Mouse (Mus musculus) stomach, postnatal 0 days (tissue): ENCODE results near the gene Pars2. TPM values are rescaled to one million over a fixed set of nuclear protein-coding genes. Genes with fewer than 3 reads are reported as not detected.

Experiments
- ATAC-seq: fragments of 200-750 bp; cut with Nextera tagmentation; 2 replicates; pipeline ENCODE4 v1.8.0; 2017; ENCODE audit not compliant: low FRiP score, low TSS enrichment
- DNase-seq: peaks from one replicate; pipeline ENCODE4 v3.0.0-alpha.2; 2016; ENCODE audit warnings: low spot score
- H3K27ac ChIP-seq: fragments of 300-500 bp; sonication (generic); replicated peaks from 2 replicates; pipeline ENCODE4 v1.5.1; 2014; ENCODE audit warnings: mild to moderate bottlenecking, control low read depth
- H3K27me3 ChIP-seq: fragments of 300-500 bp; sonication (generic); 2 replicates; pipeline ENCODE4 v1.6.1; 2014; ENCODE audit warnings: low read length; ENCODE audit not compliant: control insufficient read depth, insufficient read depth
- H3K36me3 ChIP-seq: fragments of 300-500 bp; sonication (generic); 2 replicates; pipeline ENCODE4 v1.6.1; 2014; ENCODE audit warnings: low read length, mixed read lengths; ENCODE audit not compliant: control insufficient read depth, insufficient read depth
- H3K4me1 ChIP-seq: fragments of 300-500 bp; sonication (generic); replicated peaks from 2 replicates; pipeline ENCODE4 v1.6.1; 2014; ENCODE audit warnings: antibody characterized with exemption; ENCODE audit not compliant: control insufficient read depth, insufficient read depth
- H3K4me2 ChIP-seq: fragments of 300-500 bp; sonication (generic); replicated peaks from 2 replicates; pipeline ENCODE4 v1.6.1; 2014; ENCODE audit warnings: low read depth, mild to moderate bottlenecking, control low read depth, moderate library complexity
- H3K4me3 ChIP-seq: fragments of 300-500 bp; sonication (generic); 2 replicates; pipeline ENCODE4 v1.5.1; 2014; ENCODE audit warnings: low read depth, low read length, control low read depth
- H3K9ac ChIP-seq: fragments of 300-500 bp; sonication (generic); 2 replicates; pipeline ENCODE4 v1.6.1; 2014; ENCODE audit warnings: mild to moderate bottlenecking, low read length, control low read depth, mixed read lengths
- H3K9me3 ChIP-seq: fragments of 300-500 bp; sonication (generic); 2 replicates; pipeline ENCODE4 v1.6.1; 2016; ENCODE audit warnings: low read length; ENCODE audit not compliant: control insufficient read depth
- CTCF ChIP-seq: IDR thresholded peaks from 2 replicates; pipeline ENCODE4 v1.5.1; 2016; ENCODE audit warnings: antibody characterized with exemption, low read depth, mild to moderate bottlenecking, moderate library complexity
- EP300 ChIP-seq: optimal IDR thresholded peaks from 2 replicates; pipeline ENCODE3; 2016; ENCODE audit warnings: antibody characterized with exemption
- WGBS: fragments of 180-500 bp; shearing (Covaris S2); extraction: QIAGEN DNeasy Blood & Tissue Kit; methylation state at CpG from one replicate; pipeline ENCODE4 v1.1.7; 2014; 5-methylcytosine and 5-hydroxymethylcytosine counted together
- polyA plus RNA-seq: library from polyadenylated mRNA; unstranded; fragments of >200 nt; fragmentation: Nextera tagmentation; extraction: Ambion mirVana; gene quantifications from 2 replicates; pipeline ENCODE4 v1.2.1, GENCODE M21; 2015

The Pars2 gene
- polyA plus RNA-seq, 1 experiment from 2014 or later = 5.9 TPM

DNA sequence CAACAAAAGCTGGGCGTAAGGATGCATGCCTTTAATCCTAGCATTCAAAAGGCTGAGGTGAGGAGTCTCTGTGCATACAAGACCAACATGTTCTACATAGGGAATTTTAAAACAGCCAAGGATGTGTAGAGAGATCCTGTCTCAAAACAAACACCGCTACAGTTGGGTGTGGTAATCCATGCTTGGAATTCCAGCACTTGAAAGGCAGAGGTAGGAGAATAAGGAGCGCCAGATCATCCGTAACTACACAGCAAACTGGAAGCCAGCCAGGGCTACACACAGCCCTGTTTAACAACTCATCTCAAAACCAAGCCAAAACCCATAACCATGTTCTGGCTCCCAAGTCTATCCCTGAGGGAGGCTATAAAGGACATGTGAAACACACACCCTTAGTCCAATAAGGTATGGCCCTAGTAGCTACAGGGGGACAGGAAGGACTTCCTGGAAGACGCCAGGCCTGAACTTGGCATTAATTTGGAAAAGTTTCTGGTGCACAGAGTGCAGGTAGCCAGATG is 13.1 kb downstream of the Pars2 start:
- no peak for DNase-seq
- Histone ChIP-seq H3K36me3 (peaks cover 48% of the 10 kb centered on the region), H3K4me1 (no peaks in the 10 kb centered on the region), H3K4me2 (no peak overlapping the region), H3K4me3 (no peak overlapping the region), H3K27me3 (no peaks in the 10 kb centered on the region), H3K27ac (no peak overlapping the region), H3K9ac (no peak overlapping the region), H3K9me3 (no peaks in the 10 kb centered on the region)
- no peak for ATAC-seq
- TF ChIP-seq CTCF (no peak), EP300 (no peak)
- 80% methylated on average over 5 of the region's 5 CpGs for WGBS

DNA sequence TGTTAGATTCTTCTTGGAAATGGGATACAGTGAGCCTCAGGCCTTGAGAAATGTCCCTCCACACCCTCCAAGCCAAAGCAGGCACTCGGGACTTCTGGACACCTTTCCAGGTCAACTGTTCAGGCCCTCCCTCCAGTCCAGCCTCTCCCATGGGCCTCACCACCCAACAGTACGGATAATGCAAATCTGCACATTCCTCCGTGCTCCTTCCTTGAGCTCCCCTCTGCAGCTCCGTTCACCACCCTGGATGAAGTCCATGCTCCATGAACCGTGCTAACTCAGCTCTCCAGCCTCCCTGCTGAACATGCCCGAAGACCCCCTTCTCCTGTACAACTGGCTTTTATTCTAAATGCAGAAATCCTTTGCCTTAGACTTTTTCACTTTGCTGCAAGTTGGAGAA is 13.8 kb downstream of the Pars2 start:
- WGBS = 91% methylated on average over 6 of the region's 6 CpGs
- Histone ChIP-seq H3K4me1 (no peaks in the 10 kb centered on the region), H3K36me3 (peaks cover 45% of the 10 kb centered on the region), H3K27me3 (no peaks in the 10 kb centered on the region), H3K27ac (no peak overlapping the region), H3K9ac (no peak overlapping the region), H3K9me3 (no peaks in the 10 kb centered on the region), H3K4me3 (no peak overlapping the region), H3K4me2 (no peak overlapping the region)
- TF ChIP-seq EP300 (no peak), CTCF (no peak)
- DNase-seq = no peak
- no peak for ATAC-seq

DNA sequence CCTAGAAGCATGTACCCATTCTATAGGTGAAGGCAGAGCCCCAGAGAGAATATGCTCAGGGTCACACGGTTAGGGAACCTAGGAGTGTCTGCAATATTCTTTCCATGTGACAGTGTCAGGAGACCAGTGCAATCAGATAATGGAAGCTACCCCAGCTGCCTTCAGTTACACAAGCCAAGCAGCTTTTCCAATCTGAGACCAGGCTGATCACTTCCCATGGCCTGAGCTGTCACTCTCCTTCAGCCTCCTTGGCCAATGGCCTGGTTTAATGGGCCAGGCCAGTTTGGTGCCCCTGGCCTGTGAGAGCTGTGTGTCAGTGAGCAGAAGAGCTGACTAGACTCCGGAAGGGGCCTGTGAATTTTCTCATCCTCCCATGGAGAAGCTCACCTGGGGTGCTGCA is 14.4 kb downstream of the Pars2 start:
- H3K9ac ChIP-seq = no peak overlapping the region
- ATAC-seq (no peak), DNase-seq (no peak)
- TF ChIP-seq CTCF (no peak), EP300 (no peak)
- H3K4me3 ChIP-seq = no peak overlapping the region
- no peak overlapping the region for H3K4me2 ChIP-seq
- H3K9me3 ChIP-seq = no peaks in the 10 kb centered on the region
- H3K4me1 ChIP-seq = no peaks in the 10 kb centered on the region
- WGBS = 95% methylated on average over 2 of the region's 2 CpGs
- H3K27me3 ChIP-seq = no peaks in the 10 kb centered on the region
- no peak overlapping the region for H3K27ac ChIP-seq
- peaks cover 42% of the 10 kb centered on the region for H3K36me3 ChIP-seq

DNA sequence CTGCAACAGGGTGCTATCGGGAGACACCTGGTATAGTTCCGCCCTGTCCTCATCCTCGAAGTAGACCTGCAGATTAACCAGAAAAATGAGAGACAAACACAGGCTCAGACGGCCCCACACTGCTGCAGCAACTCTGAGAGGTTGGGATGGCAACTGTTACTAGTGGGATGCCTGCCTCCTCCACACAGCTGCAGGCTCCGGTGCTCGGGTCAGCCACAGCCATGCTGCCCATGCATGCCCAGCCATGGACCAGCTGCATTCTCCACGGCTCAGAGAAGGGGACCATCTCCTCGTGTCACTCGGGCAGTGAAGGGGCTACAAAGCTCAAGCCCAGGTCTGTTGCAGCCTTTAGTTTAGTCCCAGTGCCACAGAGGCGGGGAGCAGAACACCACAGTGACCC is 14.8 kb downstream of the Pars2 start:
- H3K4me2 ChIP-seq = no peak overlapping the region
- no peak overlapping the region for H3K4me3 ChIP-seq
- peaks cover 46% of the 10 kb centered on the region for H3K36me3 ChIP-seq
- H3K9ac ChIP-seq = no peak overlapping the region
- TF ChIP-seq CTCF (no peak), EP300 (no peak)
- ATAC-seq = no peak
- H3K4me1 ChIP-seq = no peaks in the 10 kb centered on the region
- H3K27me3 ChIP-seq = no peaks in the 10 kb centered on the region
- H3K27ac ChIP-seq = no peak overlapping the region
- H3K9me3 ChIP-seq = no peaks in the 10 kb centered on the region
- WGBS = 92% methylated on average over 10 of the region's 10 CpGs
- DNase-seq = no peak

DNA sequence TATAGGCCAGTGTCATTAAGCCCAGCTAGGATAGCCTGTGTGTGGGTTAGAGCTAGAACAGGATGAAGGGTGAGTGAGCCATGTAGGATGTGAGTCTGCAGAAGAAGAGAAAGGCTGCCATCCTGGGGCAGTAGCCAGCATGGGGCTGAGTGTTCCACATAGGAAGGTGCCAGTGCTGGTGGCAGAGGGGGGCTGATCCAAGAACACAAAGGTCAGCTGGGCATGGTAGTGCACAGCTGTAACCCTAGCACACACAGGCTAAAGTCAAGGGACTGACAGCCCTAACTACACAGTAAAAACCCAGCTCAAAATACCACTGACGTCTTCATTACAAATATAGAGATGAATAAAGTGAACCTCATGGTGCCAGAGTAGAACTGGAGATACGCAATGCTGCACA is 15.7 kb downstream of the Pars2 start:
- no peak overlapping the region for H3K27ac ChIP-seq
- DNase-seq (no peak), ATAC-seq (no peak)
- peaks cover 49% of the 10 kb centered on the region for H3K36me3 ChIP-seq
- no peak for TF ChIP-seq CTCF
- TF ChIP-seq EP300 = no peak
- no peak overlapping the region for H3K4me2 ChIP-seq
- no peaks in the 10 kb centered on the region for H3K4me1 ChIP-seq
- H3K9me3 ChIP-seq = no peaks in the 10 kb centered on the region
- H3K27me3 ChIP-seq = no peaks in the 10 kb centered on the region
- no peak overlapping the region for H3K4me3 ChIP-seq
- no peak overlapping the region for H3K9ac ChIP-seq
- 85% methylated on average over 2 of the region's 2 CpGs for WGBS

DNA sequence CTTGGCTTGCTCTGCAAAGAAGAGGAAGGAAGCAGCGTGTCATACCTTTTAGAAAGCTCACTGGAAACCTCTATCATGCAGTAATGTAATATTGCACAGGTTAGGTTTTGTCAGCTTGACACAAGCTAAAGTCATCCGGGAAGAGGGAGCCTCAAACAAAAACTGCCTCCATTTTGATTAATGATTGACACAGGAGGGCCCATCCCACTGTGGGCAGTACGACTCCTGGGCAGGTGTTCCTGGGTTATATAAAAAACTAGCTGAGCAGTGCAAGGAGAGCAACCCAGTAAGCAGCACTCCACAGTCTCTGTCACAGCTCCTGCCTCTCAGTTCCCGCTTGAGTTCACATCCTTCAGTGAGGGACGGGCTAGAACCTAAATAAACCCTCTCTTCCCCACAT is 25.9 kb downstream of the Pars2 start:
- ATAC-seq = no peak
- Histone ChIP-seq H3K27me3 (no peaks in the 10 kb centered on the region), H3K9me3 (no peaks in the 10 kb centered on the region), H3K27ac (no peak overlapping the region), H3K4me1 (no peaks in the 10 kb centered on the region), H3K36me3 (peaks cover 10% of the 10 kb centered on the region), H3K4me3 (no peak overlapping the region), H3K9ac (no peak overlapping the region), H3K4me2 (no peak overlapping the region)
- 81% methylated on average over 5 of the region's 5 CpGs for WGBS
- TF ChIP-seq CTCF (no peak), EP300 (no peak)
- no peak for DNase-seq
